Mouse (Mus musculus) myocyte (in vitro differentiated cells): ENCODE measurements around the gene Prcd. TPM values are rescaled to one million over a fixed set of nuclear protein-coding genes. Genes with fewer than 3 reads are reported as not detected.
A peak's percentile ranks its signal among the peaks of the same experiment; 100 is the strongest.

Source experiments
- H3K27me3 ChIP-seq: one replicate; pipeline ENCODE4 v1.6.1; 2011; ENCODE audit not compliant: control insufficient read depth, insufficient read depth, insufficient read length
- H3K36me3 ChIP-seq: one replicate; pipeline ENCODE4 v1.6.1; 2011; ENCODE audit not compliant: control insufficient read depth, insufficient read depth
- H3K4me2 ChIP-seq: one replicate; pipeline ENCODE4 v1.6.1; 2011; ENCODE audit warnings: low read depth, control low read depth
- H3K4me3 ChIP-seq: one replicate; pipeline ENCODE4 v1.5.1; 2011; ENCODE audit warnings: mild to moderate bottlenecking, control low read depth, moderate library complexity
- H3K79me2 ChIP-seq: one replicate; pipeline ENCODE4 v1.6.1; 2011; ENCODE audit not compliant: control insufficient read depth, insufficient read depth
- H3ac ChIP-seq: one replicate; pipeline ENCODE4 v1.6.1; 2011; ENCODE audit not compliant: control insufficient read depth, insufficient read length
- CEBPB ChIP-seq: IDR thresholded peaks from 2 replicates; pipeline ENCODE4 v1.6.1; 2011; ENCODE audit warnings: mild to moderate bottlenecking, moderate library complexity; ENCODE audit not compliant: poor library complexity, insufficient read depth, severe bottlenecking
- E2F4 ChIP-seq: IDR thresholded peaks from one replicate; pipeline ENCODE4 v1.6.1; 2011; ENCODE audit warnings: mild to moderate bottlenecking, control low read depth, moderate library complexity; ENCODE audit not compliant: insufficient read depth
- MAX ChIP-seq: IDR thresholded peaks from one replicate; pipeline ENCODE4 v1.6.1; 2011; ENCODE audit warnings: low read depth, mild to moderate bottlenecking, control low read depth
- MYOD1 ChIP-seq, 3 experiments: IDR thresholded peaks; one replicate each; pipeline ENCODE4 v1.6.1; 2011; ENCODE audit warnings: control low read depth in 2 of 3, low read depth in 2 of 3, mild to moderate bottlenecking in 2 of 3, moderate library complexity in 1 of 3; ENCODE audit not compliant: insufficient read length in 2 of 3, control insufficient read depth in 1 of 3
- MYOG ChIP-seq, 3 experiments: IDR thresholded peaks; one replicate each; pipeline ENCODE4 v1.6.1; 2011; ENCODE audit warnings: control low read depth in 2 of 3, low read depth in 2 of 3, mild to moderate bottlenecking in 2 of 3; ENCODE audit not compliant: insufficient read length in 2 of 3, control insufficient read depth in 1 of 3, insufficient read depth in 1 of 3
- POLR2A ChIP-seq: IDR thresholded peaks from one replicate; pipeline ENCODE4 v1.6.1; 2011; ENCODE audit warnings: low read depth, mild to moderate bottlenecking, control low read depth, moderate library complexity; ENCODE audit not compliant: insufficient read length
- POLR2AphosphoS2 ChIP-seq: IDR thresholded peaks from one replicate; pipeline ENCODE4 v1.6.1; 2011; ENCODE audit warnings: low read depth, control low read depth; ENCODE audit not compliant: insufficient read length
- REST ChIP-seq: IDR thresholded peaks from one replicate; pipeline ENCODE4 v1.6.1; 2011; ENCODE audit warnings: mild to moderate bottlenecking, control low read depth, moderate library complexity; ENCODE audit not compliant: insufficient read depth, insufficient read length
- SRF ChIP-seq: IDR thresholded peaks from one replicate; pipeline ENCODE4 v1.6.1; 2011; ENCODE audit warnings: low read depth; ENCODE audit not compliant: control insufficient read depth, insufficient read length
- TCF12 ChIP-seq: IDR thresholded peaks from one replicate; pipeline ENCODE4 v1.6.1; 2011; ENCODE audit warnings: mild to moderate bottlenecking, control low read depth; ENCODE audit not compliant: poor library complexity, insufficient read depth, severe bottlenecking
- TCF3 ChIP-seq: IDR thresholded peaks from one replicate; pipeline ENCODE4 v1.6.1; 2011; ENCODE audit warnings: low read depth, control low read depth; ENCODE audit not compliant: insufficient read length
- USF1 ChIP-seq: IDR thresholded peaks from one replicate; pipeline ENCODE4 v1.6.1; 2011; ENCODE audit warnings: low read depth, mild to moderate bottlenecking, control low read depth, moderate library complexity
- polyA plus RNA-seq: library from polyadenylated mRNA; unstranded; fragments of >200 nt; fragmentation: generic; extraction: Trizol; gene quantifications from one replicate; pipeline ENCODE4 v1.2.1, GENCODE M21; 2012; ENCODE audit warnings: missing spikeins

The Prcd gene
- polyA plus RNA-seq, 1 experiment: 0.74 TPM

DNA sequence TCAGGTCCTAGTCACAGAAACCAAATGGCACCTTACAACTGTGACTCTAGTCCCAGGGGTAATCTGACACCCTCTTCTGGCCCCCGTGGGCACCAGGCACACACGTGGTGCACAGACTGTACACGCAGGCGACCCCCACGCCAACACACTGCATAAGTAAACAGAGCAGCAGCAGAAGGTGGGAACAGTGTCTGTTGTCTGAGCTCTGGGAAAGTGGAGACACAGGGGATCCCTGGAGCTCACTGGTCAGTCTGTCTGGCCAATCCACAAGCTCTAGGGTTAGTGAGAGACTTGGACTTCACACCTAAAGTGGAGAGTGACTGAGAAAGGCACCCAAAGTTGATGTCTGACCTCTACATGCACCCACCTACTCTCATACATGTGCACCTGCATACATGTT is 16.0 kb downstream of the Prcd start:
- Histone ChIP-seq H3K36me3 (peaks cover 7% of the 10 kb centered on the region), H3K4me2 (no peak overlapping the region), H3K79me2 (peaks cover 29% of the 10 kb centered on the region), H3K27me3 (no peaks in the 10 kb centered on the region), H3ac (no peak overlapping the region), H3K4me3 (no peak overlapping the region)
- no peak for TF ChIP-seq POLR2A
- TF ChIP-seq USF1: no peak
- TF ChIP-seq MAX: no peak
- no peak for TF ChIP-seq POLR2AphosphoS2
- no peak for TF ChIP-seq TCF3
- no peak for TF ChIP-seq CEBPB
- TF ChIP-seq SRF: no peak
- TF ChIP-seq REST: no peak
- no peak for TF ChIP-seq MYOG (IDR thresholded peaks at IDR 0.05; ENCODE audit: control insufficient read depth in 1 of 3, insufficient read depth in 1 of 3, insufficient read length in 2 of 3, low read depth in 2 of 3)
- no peak for TF ChIP-seq TCF12
- TF ChIP-seq E2F4: no peak
- no peak for TF ChIP-seq MYOD1 (IDR thresholded peaks at IDR 0.05; ENCODE audit: control insufficient read depth in 1 of 3, insufficient read length in 2 of 3, low read depth in 2 of 3)

DNA sequence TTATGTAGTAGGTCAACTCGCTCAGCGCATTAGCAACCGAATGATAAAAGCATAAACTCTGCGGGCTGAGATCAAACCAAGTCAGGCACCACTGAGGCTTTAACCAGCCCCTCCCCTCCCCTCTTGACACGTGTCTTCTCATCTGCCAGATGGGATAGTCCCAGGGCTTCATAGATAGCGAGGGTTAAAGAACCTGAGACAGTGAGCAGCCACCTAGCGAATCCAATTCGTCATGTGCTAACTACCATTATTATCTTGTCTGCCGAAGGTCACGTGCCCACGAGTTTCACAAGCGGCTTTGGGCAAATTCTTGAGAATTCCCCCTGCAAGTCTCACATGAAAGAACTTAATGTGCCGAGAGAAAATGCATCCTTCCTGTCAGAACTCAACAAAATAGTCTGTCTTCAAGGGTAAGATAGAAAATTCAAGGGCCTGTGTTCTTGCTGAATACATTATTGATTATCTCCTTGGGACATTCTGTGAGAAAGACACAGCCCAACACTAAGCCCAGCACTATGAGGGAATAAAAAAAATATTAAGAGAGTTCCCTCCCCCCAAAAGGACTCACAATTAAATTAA is 16.5 kb downstream of the Prcd start:
- TF ChIP-seq POLR2A: no peak
- no peak for TF ChIP-seq CEBPB
- TF ChIP-seq MYOG (IDR thresholded peaks at IDR 0.05; ENCODE audit: control insufficient read depth in 1 of 3, insufficient read depth in 1 of 3, insufficient read length in 2 of 3, low read depth in 2 of 3): no peak
- no peak overlapping the region for H3K4me2 ChIP-seq
- H3ac ChIP-seq: no peak overlapping the region
- peaks cover 34% of the 10 kb centered on the region for H3K79me2 ChIP-seq
- peaks cover 12% of the 10 kb centered on the region for H3K36me3 ChIP-seq
- no peaks in the 10 kb centered on the region for H3K27me3 ChIP-seq
- H3K4me3 ChIP-seq: no peak overlapping the region

DNA sequence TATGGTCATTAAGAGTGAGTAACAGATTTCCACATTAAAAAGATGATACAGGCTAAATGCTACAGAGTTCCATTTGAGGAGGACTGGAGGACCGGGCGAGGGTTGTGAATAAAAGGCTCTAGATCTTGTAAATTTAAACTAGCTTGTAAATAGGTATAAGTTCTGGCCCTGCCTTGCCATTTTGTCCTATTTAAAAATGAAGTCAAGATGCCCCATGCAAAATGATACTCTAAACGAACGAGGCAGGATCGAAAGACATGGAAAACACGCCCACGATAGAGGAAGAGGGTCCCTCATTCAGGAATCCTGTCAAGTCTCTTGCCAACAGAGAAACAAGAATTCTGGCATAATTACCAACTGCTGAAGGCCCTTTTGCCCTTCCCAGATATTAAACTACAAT is 17.1 kb downstream of the Prcd start:
- H3K27me3 ChIP-seq: no peaks in the 10 kb centered on the region
- H3K79me2 ChIP-seq: peaks cover 39% of the 10 kb centered on the region
- TF ChIP-seq MYOG (IDR thresholded peaks at IDR 0.05; ENCODE audit: control insufficient read depth in 1 of 3, insufficient read depth in 1 of 3, insufficient read length in 2 of 3, low read depth in 2 of 3) (no peak), SRF (no peak), MAX (no peak), E2F4 (no peak), POLR2A (no peak), USF1 (no peak), MYOD1 (IDR thresholded peaks at IDR 0.05; ENCODE audit: control insufficient read depth in 1 of 3, insufficient read length in 2 of 3, low read depth in 2 of 3) (no peak), TCF3 (no peak), REST (no peak), POLR2AphosphoS2 (no peak)
- no peak overlapping the region for H3K4me3 ChIP-seq
- no peak overlapping the region for H3ac ChIP-seq
- H3K4me2 ChIP-seq: no peak overlapping the region
- H3K36me3 ChIP-seq: peaks cover 17% of the 10 kb centered on the region

DNA sequence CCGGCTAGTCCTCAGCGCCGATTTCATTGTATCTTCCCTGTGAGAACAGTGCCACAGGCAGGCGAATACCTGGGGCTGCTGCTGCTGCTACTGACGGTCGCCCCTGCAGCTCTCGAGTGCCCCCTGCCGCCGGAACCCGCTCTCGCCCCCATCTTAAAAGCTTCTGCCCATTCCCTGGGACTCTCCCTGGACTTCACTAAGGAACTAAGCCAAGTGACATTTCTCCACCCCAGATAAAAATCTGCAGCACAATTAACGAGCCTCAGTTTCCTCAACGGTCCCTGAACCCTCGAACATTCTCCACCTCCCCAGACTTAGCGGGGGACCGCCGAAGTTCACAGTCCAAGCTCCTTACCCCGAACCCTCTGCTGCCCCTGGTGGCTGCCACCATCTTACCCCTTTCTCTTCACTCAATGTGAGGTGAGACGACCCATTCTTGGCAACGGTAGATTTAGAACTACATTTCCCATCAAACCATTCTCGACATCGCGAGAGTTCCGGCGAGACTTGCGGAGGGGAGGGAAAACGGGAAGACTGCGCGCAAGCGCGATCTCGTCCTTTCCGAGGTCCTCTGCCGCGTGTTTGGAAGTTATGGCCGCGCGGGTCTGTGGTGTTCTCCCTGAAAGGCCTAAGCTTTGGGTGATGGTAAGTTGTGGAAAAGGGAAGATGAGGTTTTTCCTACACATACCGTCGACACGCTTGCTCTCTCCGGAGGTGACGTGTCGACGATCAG is 17.9 kb downstream of the Prcd start:
- peaks cover 26% of the 10 kb centered on the region for H3K36me3 ChIP-seq
- no peak for TF ChIP-seq MYOD1 (IDR thresholded peaks at IDR 0.05; ENCODE audit: control insufficient read depth in 1 of 3, insufficient read length in 2 of 3, low read depth in 2 of 3)
- no peak for TF ChIP-seq CEBPB
- TF ChIP-seq E2F4: no peak
- no peak for TF ChIP-seq MYOG (IDR thresholded peaks at IDR 0.05; ENCODE audit: control insufficient read depth in 1 of 3, insufficient read depth in 1 of 3, insufficient read length in 2 of 3, low read depth in 2 of 3)
- TF ChIP-seq SRF: no peak
- TF ChIP-seq TCF3: no peak
- TF ChIP-seq MAX: no peak
- peak; percentile 87 for TF ChIP-seq POLR2A
- TF ChIP-seq POLR2AphosphoS2: peak; percentile 94
- TF ChIP-seq REST: no peak
- TF ChIP-seq TCF12: no peak
- TF ChIP-seq USF1: no peak

DNA sequence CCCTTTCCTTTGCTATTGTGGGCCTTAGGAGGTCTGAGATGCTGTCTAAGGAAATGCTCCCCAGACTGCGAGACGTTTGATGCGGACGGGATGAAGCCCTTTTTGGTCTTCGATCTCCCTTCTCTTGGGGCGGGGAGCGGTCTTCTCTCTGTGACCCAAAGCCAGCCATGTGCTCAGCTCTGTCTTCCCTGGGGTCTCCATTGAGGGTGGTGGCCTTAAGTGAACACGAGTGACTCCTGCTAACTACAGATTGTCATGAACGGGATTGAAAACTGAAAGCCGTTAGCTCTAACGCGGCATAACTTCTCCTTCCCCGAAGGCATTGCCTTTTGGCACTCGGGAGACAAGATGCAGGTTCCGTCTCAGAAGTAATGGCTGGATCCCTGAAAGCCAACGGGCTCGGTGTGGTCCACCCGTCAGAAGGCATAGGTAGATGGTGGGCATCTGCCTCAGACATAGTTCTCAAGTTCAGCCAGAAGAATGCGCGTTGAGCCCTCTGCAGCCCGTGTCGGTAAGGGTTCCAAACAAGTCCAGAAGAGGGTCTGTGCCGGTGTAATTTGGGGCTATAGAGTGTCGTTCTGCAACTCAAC is 18.6 kb downstream of the Prcd start:
- Histone ChIP-seq H3K4me3 (peak overlapping the region; percentile 97), H3ac (peak overlapping the region; percentile 13), H3K27me3 (no peaks in the 10 kb centered on the region), H3K4me2 (peak overlapping the region; percentile 87), H3K36me3 (peaks cover 33% of the 10 kb centered on the region), H3K79me2 (peaks cover 49% of the 10 kb centered on the region)
- no peak for TF ChIP-seq MYOG (IDR thresholded peaks at IDR 0.05; ENCODE audit: control insufficient read depth in 1 of 3, insufficient read depth in 1 of 3, insufficient read length in 2 of 3, low read depth in 2 of 3)
- TF ChIP-seq TCF3: no peak
- no peak for TF ChIP-seq E2F4
- TF ChIP-seq USF1: no peak
- TF ChIP-seq CEBPB: no peak
- no peak for TF ChIP-seq REST
- TF ChIP-seq POLR2AphosphoS2: no peak
- no peak for TF ChIP-seq MAX

More for the DNA sequence above, 17.9 kb downstream of the Prcd start:
- Histone ChIP-seq H3K4me3 (peak overlapping the region; percentile 97), H3K4me2 (peak overlapping the region; percentile 87), H3K27me3 (no peaks in the 10 kb centered on the region), H3K79me2 (peaks cover 46% of the 10 kb centered on the region), H3ac (peak overlapping the region; percentile 13)
